Mouse (Mus musculus): ENCODE results near the gene Lrit3.
A peak's percentile ranks its signal among the peaks of the same experiment; 100 is the strongest.

The Lrit3 gene

GRCm38 (mm10) chr3:129803765-129804164 is at the start of gene Lrit3:
Gene Lrit3 (minus strand): TSS chr3:129804030.
- DNase-seq: no peak

- no peak for DNase-seq
These were observed 43.0 kb upstream of the Lrit3 start for GRCm38 (mm10) chr3:129846846-129847245.

- DNase-seq: no peak
These were observed 42.0 kb upstream of the Lrit3 start for GRCm38 (mm10) chr3:129845868-129846267.

GRCm38 (mm10) chr3:129838017-129838416 is 34.2 kb upstream of the Lrit3 start:
- no peak for DNase-seq

- DNase-seq: no peak
These were observed 33.1 kb upstream of the Lrit3 start for GRCm38 (mm10) chr3:129836965-129837364.

DNA sequence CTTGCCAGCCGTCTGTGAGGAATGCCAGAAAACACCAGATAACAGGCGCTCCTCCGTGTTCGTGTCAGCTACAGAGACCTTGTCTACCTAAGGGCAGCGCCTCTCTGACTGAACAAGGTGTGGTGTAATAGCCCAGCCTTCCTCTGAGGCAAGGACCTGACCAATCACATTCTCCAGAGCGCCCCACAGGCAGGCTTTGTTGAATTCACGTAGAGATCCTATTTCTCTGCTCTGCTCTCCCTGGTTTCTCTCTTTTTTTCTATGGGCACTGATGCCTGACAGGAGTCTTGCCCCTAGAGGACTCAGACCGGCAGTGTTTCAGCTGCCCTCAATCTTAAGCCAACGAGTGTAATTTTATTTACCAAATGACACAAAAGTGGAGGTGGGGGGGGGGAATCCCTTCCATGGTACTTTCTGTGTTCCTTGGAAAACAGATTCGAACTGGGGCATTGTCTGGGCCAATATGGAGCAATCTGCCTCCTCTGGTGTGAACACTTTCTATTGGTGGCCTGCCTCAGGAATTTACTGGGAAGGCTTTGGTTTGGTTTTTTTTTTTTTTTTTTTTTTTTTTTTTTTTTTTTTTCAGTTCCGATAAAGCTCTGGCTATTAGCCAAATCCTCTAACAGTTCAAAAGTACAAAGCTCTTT is 32.3 kb upstream of the Lrit3 start:
- no peak for DNase-seq

GRCm38 (mm10) chr3:129835388-129835934 is 31.6 kb upstream of the Lrit3 start, which contains the start of gene Cfi:
Gene Cfi (plus strand): TSS chr3:129835884.
- no peak for DNase-seq

- DNase-seq: peak; percentile 97
These were observed 27.3 kb upstream of the Lrit3 start, which contains the start of gene Gar1 for GRCm38 (mm10) chr3:129831035-129831568. Gene Gar1 (minus strand): TSS chr3:129831396.

GRCm38 (mm10) chr3:129830626-129831025 is 26.8 kb upstream of the Lrit3 start:
- peak; percentile 45 for DNase-seq

GRCm38 (mm10) chr3:129827691-129828090 is 23.9 kb upstream of the Lrit3 start:
- DNase-seq: no peak

- DNase-seq: no peak
These were observed 22.9 kb upstream of the Lrit3 start for GRCm38 (mm10) chr3:129826691-129827090.

GRCm38 (mm10) chr3:129824891-129825290 is 21.1 kb upstream of the Lrit3 start:
- DNase-seq: no peak

DNA sequence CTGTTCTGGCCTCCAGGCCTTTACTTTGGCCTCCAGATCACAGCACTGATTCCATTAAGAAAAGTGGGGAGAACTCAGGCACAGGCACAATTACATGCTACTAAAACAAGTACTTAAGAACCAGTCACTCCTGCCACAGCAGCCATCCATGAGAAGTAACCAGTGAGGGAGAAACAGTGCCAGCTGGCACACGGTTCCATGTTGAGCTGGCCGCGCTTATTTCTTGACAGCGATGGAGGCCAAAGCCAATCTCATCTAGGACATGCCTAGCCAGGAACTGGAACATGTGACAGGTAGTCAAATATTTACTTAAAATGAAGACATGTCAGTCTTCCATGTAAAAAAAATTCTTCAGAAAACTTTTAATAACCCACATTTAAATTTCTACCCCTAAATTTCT is 20.3 kb upstream of the Lrit3 start:
- DNase-seq: no peak

- DNase-seq: no peak
These were observed 19.5 kb upstream of the Lrit3 start for GRCm38 (mm10) chr3:129823293-129823692.

DNA sequence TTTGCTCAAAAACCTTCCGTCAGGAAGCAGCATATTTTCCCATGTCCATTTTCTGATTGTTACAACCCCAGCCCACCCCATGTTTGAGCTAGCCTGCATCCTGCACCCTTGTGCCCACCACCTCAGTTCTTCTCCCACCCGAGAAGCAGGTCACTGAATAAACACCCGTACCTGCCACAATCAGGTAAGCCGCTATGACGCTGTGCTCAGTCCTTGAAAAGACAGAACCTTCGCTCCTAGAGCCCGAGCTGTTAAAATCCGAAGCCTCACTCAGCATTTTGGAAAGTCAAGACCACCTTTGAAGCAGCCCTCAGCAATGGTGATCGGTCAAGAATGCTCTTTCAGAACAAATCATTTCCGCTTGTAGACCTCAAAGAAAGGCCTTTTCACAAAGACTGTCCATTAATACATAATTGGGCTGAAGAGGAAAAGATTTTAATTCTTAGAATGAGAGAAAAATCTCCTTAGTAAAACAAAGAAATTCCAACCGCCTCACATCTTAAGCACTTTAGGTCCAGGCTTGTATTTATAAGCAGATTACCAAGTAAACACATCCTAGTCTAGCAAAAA is 18.5 kb upstream of the Lrit3 start, which contains the start of gene Rrh:
Gene Rrh, minus strand, starts transcription at position 382 of the 570 bp plus-strand sequence.
- no peak for DNase-seq

- no peak for DNase-seq
These were observed 17.9 kb upstream of the Lrit3 start for GRCm38 (mm10) chr3:129821736-129822135.

DNA sequence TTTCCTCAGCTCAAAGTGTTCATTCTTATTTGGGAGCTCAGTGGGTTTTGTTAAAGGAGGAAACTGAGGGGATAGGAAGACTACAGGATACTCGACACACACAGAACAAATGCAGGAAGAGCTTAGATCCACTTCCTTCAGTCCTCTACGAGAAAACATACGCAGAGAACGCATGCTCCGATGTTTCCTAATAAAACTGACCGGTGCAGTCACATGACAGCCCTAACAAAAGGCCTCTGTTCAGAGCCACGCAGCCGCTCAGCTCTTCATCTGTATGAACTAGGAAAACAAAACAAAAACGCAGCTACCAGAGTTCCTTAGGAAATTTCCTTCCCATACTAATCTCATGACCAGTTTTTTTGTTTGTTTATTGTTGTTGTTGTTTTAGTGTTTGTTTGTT is 17.0 kb upstream of the Lrit3 start:
- DNase-seq: no peak

GRCm38 (mm10) chr3:129799011-129799410 is 4.8 kb downstream of the Lrit3 start:
- DNase-seq: no peak

GRCm38 (mm10) chr3:129798551-129798950 is 5.3 kb downstream of the Lrit3 start:
- no peak for DNase-seq

GRCm38 (mm10) chr3:129797341-129797740 is 6.5 kb downstream of the Lrit3 start:
- DNase-seq: no peak

- no peak for DNase-seq
These were observed 10.0 kb downstream of the Lrit3 start for GRCm38 (mm10) chr3:129793801-129794200.

DNA sequence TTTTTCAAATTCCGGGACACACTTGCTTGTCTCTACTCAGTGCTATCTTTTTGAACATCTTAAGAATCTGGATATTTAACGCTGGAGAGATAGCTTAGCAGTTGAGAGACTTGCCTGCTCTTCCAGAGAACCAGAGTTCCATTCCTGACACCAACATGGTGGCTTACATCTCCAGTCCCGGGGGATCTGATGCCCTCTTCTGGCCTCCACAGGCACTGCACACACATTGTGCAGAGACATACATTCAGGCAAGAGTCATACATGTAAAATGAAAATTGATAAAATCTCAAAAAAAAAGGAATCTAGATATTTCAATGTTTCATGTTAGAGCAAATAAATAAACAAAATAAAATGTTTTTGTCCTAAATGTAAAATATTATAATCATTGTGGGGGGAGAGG is 21.1 kb downstream of the Lrit3 start:
- no peak for DNase-seq

DNA sequence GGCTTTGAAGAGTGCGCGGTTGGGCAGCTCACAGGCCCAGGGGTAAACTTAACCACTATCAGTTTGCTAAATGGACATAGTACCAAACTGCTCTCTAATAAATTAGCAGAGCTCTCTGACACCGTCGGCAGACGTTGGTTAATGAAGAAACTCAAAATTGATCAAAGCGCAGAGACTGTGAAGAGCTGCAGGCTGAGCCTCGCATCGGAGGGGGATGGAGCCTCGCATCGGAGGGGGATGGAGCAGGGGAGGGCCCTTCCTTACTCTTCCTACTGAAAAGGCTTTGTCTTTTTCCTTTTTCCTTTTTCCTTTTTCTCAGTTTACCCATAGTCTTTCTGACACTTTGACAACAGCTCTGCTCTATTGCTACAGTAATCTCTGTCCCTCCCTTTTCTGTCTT is 22.4 kb downstream of the Lrit3 start:
- no peak for DNase-seq

DNA sequence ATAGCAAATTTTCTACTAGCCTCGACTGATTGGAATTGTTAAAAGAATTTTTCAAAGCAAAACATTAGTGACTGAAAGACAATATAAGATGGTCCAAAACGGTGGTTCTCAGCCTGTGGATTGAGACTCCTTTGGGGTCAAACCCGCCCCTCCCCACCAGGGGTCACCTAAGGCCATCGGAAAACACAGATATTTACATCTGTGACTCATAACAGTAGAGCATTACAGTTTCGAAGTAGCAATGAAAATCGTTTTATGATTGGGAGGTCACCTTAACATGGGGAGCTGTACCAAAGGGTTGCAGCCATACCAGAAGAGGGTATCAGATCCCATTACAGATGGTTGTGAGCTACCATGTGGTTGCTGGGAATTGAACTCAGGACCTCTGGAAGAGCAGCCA is 32.6 kb downstream of the Lrit3 start:
- no peak for DNase-seq

Measured in right cerebral cortex, postnatal 14 days (tissue).